Mouse (Mus musculus) erythroblast, embryonic 14.5 days (primary cell): ENCODE measurements around the gene Tecpr2. TPM values are rescaled to one million over a fixed set of nuclear protein-coding genes. Genes with fewer than 3 reads are reported as not detected.

ENCODE experiments used
- H3K27me3 ChIP-seq: 2 replicates; pipeline ENCODE4 v1.6.1; 2012; ENCODE audit warnings: inconsistent platforms; ENCODE audit not compliant: control insufficient read depth
- H3K36me3 ChIP-seq: 2 replicates; pipeline ENCODE4 v1.6.1; 2012; ENCODE audit warnings: mild to moderate bottlenecking, inconsistent platforms; ENCODE audit not compliant: control insufficient read depth
- H3K4me1 ChIP-seq: 2 replicates; pipeline ENCODE4 v1.6.1; 2012; ENCODE audit warnings: inconsistent platforms; ENCODE audit not compliant: control insufficient read depth
- H3K4me3 ChIP-seq: replicated peaks from 2 replicates; pipeline ENCODE3; 2012; ENCODE audit warnings: moderate library complexity, mild to moderate bottlenecking, inconsistent platforms
- H3K9me3 ChIP-seq: 2 replicates; pipeline ENCODE4 v1.6.1; 2012; ENCODE audit warnings: low read length, inconsistent platforms, mixed read lengths; ENCODE audit not compliant: control insufficient read depth
- GATA1 ChIP-seq: IDR thresholded peaks from 2 replicates; pipeline ENCODE4 v1.6.1; 2012; ENCODE audit warnings: low read length, inconsistent platforms, mixed read lengths
- TAL1 ChIP-seq: IDR thresholded peaks from 3 replicates; pipeline ENCODE4 v1.6.1; 2012; ENCODE audit warnings: low read length, inconsistent platforms, mixed read lengths
- polyA plus RNA-seq: library from polyadenylated mRNA; stranded (reverse); fragments of >175 nt; gene quantifications from 2 replicates; pipeline ENCODE4 v1.2.3, GENCODE M21; 2012

The Tecpr2 gene
- polyA plus RNA-seq, 1 experiment = 0.16 TPM

DNA sequence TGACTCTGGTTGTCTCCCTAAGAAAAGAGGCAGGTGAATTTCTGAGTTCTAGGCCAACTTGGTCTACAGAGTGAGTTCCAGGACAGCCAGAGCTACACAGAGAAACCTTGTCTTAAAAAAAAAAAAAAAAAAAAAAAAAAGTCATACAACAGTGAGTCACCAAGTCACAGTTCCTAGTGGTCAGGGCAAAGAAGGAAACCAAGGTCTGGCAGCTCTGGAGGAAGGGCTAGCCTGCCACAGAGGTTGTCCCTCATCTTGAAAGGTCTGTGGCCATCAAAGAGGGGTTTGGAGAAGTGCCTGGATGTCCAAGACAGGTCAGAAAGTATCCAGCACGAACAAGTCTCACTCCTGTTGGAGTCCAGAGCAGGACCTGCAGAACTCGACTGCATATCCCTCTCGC is 127.7 kb downstream of the Tecpr2 start:
- Histone ChIP-seq H3K27me3 (no peaks in the 10 kb centered on the region), H3K9me3 (no peaks in the 10 kb centered on the region; the same call in 1 of the 2 replicates), H3K36me3 (no peaks in the 10 kb centered on the region), H3K4me3 (no peak overlapping the region), H3K4me1 (peaks cover 14% of the 10 kb centered on the region)
- no peak for TF ChIP-seq GATA1
- TF ChIP-seq TAL1 = no peak

DNA sequence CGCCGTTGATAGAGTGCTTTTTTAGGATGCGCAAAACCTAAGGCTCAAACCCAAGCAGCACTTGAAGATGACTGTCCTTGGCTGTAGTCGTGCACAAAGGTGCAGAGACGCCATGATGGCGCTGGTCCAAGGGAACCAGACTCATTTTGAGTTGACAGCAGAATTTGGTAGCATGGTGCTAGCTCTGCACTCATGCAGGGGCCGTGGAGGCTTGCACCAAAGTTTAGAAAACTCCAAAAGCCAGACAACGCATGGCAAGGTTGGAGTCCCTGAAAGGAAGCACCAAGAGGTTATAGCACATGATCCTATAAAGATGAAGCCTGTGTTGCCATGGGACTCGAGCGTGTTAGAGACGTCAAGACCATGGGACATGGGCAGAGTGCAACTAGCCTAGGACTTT is 129.0 kb downstream of the Tecpr2 start:
- Histone ChIP-seq H3K27me3 (no peaks in the 10 kb centered on the region), H3K4me1 (peaks cover 8% of the 10 kb centered on the region), H3K36me3 (no peaks in the 10 kb centered on the region), H3K4me3 (no peak overlapping the region), H3K9me3 (no peaks in the 10 kb centered on the region)
- TF ChIP-seq GATA1 = no peak
- TF ChIP-seq TAL1 = no peak

DNA sequence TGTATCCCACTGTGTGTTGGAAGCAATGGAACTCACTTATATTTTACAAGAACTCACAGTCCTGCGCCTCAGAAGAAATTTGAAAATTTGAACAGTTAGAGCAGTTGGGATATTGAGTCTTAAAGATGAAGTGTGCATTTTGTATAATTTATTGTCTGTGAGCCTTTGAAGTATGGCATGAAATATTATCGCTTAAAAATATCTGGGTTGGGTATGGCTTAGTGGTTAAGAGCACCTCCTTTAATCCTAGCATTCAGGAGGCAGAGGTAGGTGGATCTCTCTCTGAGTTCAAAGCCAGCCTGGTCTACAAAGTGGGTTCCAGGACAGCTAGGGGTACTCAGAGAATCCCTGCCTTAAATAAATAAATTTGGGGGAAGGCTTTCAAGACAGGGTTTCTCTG is 130.0 kb downstream of the Tecpr2 start:
- H3K27me3 ChIP-seq = no peaks in the 10 kb centered on the region
- H3K4me1 ChIP-seq = peaks cover 8% of the 10 kb centered on the region
- TF ChIP-seq GATA1 = no peak
- TF ChIP-seq TAL1 = no peak
- H3K4me3 ChIP-seq = no peak overlapping the region
- no peaks in the 10 kb centered on the region for H3K36me3 ChIP-seq
- no peaks in the 10 kb centered on the region for H3K9me3 ChIP-seq

DNA sequence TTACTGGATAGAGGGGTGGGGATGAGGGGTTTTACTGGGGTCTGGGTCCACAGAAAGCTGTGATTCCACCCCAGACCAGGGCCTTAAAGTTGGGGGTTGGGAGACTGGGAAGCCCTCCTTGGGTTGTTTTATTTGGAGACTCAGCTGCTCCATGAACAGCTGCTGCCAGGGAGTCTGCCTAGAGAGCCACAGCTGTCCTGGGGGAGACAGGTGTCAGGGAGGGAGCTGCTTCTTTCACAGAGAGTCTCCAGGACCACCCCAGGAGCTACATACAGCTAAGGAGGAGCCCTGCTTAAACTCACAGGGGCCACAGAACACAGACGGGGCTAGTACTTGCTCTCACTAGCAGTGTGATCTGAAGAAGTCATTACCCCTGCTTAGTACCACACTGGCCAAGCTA is 132.1 kb downstream of the Tecpr2 start:
- Histone ChIP-seq H3K36me3 (no peaks in the 10 kb centered on the region), H3K4me3 (no peak overlapping the region), H3K27me3 (no peaks in the 10 kb centered on the region), H3K4me1 (peaks cover 8% of the 10 kb centered on the region), H3K9me3 (no peaks in the 10 kb centered on the region)
- TF ChIP-seq TAL1 = no peak
- TF ChIP-seq GATA1 = no peak

DNA sequence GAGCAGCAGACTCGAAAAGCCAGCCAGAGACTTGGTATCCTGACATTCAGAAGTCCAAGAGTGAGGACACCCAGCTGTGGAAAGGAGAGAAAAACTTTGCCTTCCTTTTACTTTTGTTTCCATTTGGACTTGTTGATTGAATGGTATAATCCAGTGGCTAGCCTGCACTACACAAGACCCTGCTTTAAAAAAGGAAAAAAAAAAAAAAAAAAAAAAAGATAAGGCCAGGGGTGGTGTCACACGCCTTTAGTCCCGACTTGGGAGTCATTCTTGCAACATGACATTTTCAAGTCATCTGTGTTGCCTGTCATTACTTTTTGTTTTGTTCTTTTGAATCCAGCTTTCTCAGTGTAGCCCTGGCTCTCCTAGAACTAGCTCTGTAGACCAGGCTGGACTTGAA is 132.5 kb downstream of the Tecpr2 start:
- peaks cover 9% of the 10 kb centered on the region for H3K4me1 ChIP-seq
- H3K4me3 ChIP-seq = no peak overlapping the region
- no peak for TF ChIP-seq GATA1
- no peak for TF ChIP-seq TAL1
- no peaks in the 10 kb centered on the region for H3K9me3 ChIP-seq
- H3K36me3 ChIP-seq = no peaks in the 10 kb centered on the region
- no peaks in the 10 kb centered on the region for H3K27me3 ChIP-seq

Other genes starting within 250 kb of the Tecpr2 start
- gene 1700001K19Rik, start 206.6 kb upstream of the Tecpr2 start, polyA plus RNA-seq = not detected in 2 replicates
- 16.7 and 20.5 TPM in 2 replicates for gene Hsp90aa1, start 186.5 kb upstream of the Tecpr2 start, polyA plus RNA-seq
- gene Wdr20, start 151.3 kb upstream of the Tecpr2 start, polyA plus RNA-seq = 0.67 and 1.6 TPM in 2 replicates
- 0.06 TPM in 1 of 2 replicates, not detected in the other for gene Mok, start 48.3 kb upstream of the Tecpr2 start, polyA plus RNA-seq
- 0.06 and 0.13 TPM in 2 replicates for gene Zfp839, start 39.0 kb upstream of the Tecpr2 start, polyA plus RNA-seq
- 1.1 TPM in 2 replicates for gene Cinp, start 119 bp upstream of the Tecpr2 start, polyA plus RNA-seq
- gene Ankrd9, start 89.8 kb downstream of the Tecpr2 start, polyA plus RNA-seq = 11.8 and 12.2 TPM in 2 replicates
- gene Rcor1, start 150.1 kb downstream of the Tecpr2 start, polyA plus RNA-seq = 0.31 and 0.44 TPM in 2 replicates